Mouse (Mus musculus) midbrain, postnatal 0 days (tissue): ENCODE measurements at regions not wholly inside any gene's neighbourhood (a gene's known extent, or its start where the extent isn't known, plus 50 kb on each side); places are given as distances from the start of the nearest gene placed in this dataset.
A peak's percentile ranks its signal among the peaks of the same experiment; 100 is the strongest.

Experiments used
- ATAC-seq: fragments of 200-750 bp; cut with Nextera tagmentation; 2 replicates; pipeline ENCODE4 v1.8.0; 2017; ENCODE audit warnings: moderate number of reproducible peaks, mild to moderate bottlenecking, moderate TSS enrichment, moderate library complexity; ENCODE audit not compliant: low FRiP score
- DNase-seq: peaks from one replicate; pipeline ENCODE4 v3.0.0-alpha.2; 2015; ENCODE audit warnings: low spot score
- H3K27ac ChIP-seq: fragments of 300-500 bp; sonication (generic); 2 replicates; pipeline ENCODE4 v1.5.1; 2014; ENCODE audit warnings: low read depth, mild to moderate bottlenecking, low read length, mixed read lengths
- H3K27me3 ChIP-seq: fragments of 300-500 bp; sonication (generic); 2 replicates; pipeline ENCODE4 v1.6.1; 2014; ENCODE audit warnings: low read length, control low read depth, mixed read lengths; ENCODE audit not compliant: insufficient read depth
- H3K36me3 ChIP-seq: fragments of 300-500 bp; sonication (generic); 2 replicates; pipeline ENCODE4 v1.6.1; 2014; ENCODE audit warnings: low read length, control low read depth, mixed read lengths; ENCODE audit not compliant: insufficient read depth
- H3K4me1 ChIP-seq: fragments of 300-500 bp; sonication (generic); 2 replicates; pipeline ENCODE4 v1.6.1; 2014; ENCODE audit warnings: mild to moderate bottlenecking, control low read depth, antibody characterized with exemption, low read length, mixed read lengths; ENCODE audit not compliant: insufficient read depth
- H3K4me2 ChIP-seq: fragments of 300-500 bp; sonication (generic); 2 replicates; pipeline ENCODE4 v1.6.1; 2014; ENCODE audit warnings: low read depth, mild to moderate bottlenecking, low read length, mixed read lengths; ENCODE audit not compliant: poor library complexity, severe bottlenecking
- H3K4me3 ChIP-seq: fragments of 300-500 bp; sonication (generic); 2 replicates; pipeline ENCODE4 v1.5.1; 2014; ENCODE audit warnings: low read depth, mild to moderate bottlenecking, low read length, moderate library complexity
- H3K9ac ChIP-seq: fragments of 300-500 bp; sonication (generic); replicated peaks from 2 replicates; pipeline ENCODE4 v1.6.1; 2014; ENCODE audit warnings: mild to moderate bottlenecking, low read length, moderate library complexity, mixed read lengths; ENCODE audit not compliant: poor library complexity, severe bottlenecking
- H3K9me3 ChIP-seq: fragments of 300-500 bp; sonication (generic); 2 replicates; pipeline ENCODE4 v1.6.1; 2016; ENCODE audit warnings: low read length, control low read depth
- CTCF ChIP-seq: IDR thresholded peaks from 2 replicates; pipeline ENCODE4 v1.5.1; 2016; ENCODE audit warnings: antibody characterized with exemption, mild to moderate bottlenecking
- WGBS: fragments of 180-500 bp; shearing (Covaris S2); extraction: QIAGEN DNeasy Blood & Tissue Kit; methylation state at CpG from one replicate; pipeline ENCODE4 v1.1.7; 2014; 5-methylcytosine and 5-hydroxymethylcytosine counted together

DNA sequence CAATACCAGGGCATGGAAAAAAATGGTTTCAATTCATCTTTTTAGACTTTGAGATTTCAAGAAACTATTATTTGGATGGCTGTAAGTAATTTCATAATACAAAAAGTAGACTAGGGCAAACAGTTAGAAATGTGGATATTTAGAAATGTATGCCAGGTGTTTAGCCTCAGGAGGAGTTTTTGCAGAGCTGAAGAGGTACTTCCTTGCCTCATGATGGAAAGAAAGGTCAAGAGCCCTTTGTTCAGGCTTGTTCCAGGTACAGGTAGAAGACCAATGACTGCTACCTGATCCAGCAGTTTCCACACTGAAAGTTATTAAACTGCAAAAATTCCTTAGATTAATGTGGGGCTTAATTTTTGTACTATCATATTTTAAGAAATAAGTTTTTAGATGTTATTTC lies 143.3 kb upstream of the Rprm start:
- H3K4me2 ChIP-seq, result no peak overlapping the region
- no peaks in the 10 kb centered on the region for H3K9me3 ChIP-seq
- no peak overlapping the region for H3K4me3 ChIP-seq
- no peaks in the 10 kb centered on the region for H3K27me3 ChIP-seq
- no peak overlapping the region for H3K9ac ChIP-seq
- H3K4me1 ChIP-seq, result no peaks in the 10 kb centered on the region
- ATAC-seq (no peak), DNase-seq (no peak)
- H3K36me3 ChIP-seq, result no peaks in the 10 kb centered on the region
- no peak for TF ChIP-seq CTCF
- H3K27ac ChIP-seq, result no peak overlapping the region

DNA sequence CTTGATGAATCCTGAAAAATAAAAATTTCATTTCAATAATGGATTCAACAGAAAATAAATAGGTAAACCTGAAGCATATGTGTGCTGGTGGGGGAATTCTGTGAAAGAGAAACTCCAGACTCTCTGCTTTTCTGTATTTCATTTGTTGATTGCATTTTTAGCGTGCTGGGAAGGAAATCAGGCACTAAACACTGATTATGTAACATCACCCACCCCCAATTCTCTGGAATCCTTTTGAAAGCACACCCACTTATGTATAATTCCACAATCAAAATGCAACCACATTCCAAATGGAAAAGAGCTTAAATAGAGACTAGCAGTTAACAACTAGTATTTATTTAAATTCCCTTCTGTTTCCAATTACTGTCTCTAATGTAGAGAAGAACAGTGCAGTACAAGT lies 143.7 kb upstream of the Rprm start:
- H3K27me3 ChIP-seq, result no peaks in the 10 kb centered on the region
- no peak for TF ChIP-seq CTCF
- no peak overlapping the region for H3K4me3 ChIP-seq
- H3K9me3 ChIP-seq, result no peaks in the 10 kb centered on the region
- no peak overlapping the region for H3K27ac ChIP-seq
- ATAC-seq, result no peak
- 65% methylated on average over 1 of the region's 1 CpGs for WGBS
- no peak overlapping the region for H3K9ac ChIP-seq
- DNase-seq, result no peak
- H3K36me3 ChIP-seq, result no peaks in the 10 kb centered on the region
- no peak overlapping the region for H3K4me2 ChIP-seq
- H3K4me1 ChIP-seq, result no peaks in the 10 kb centered on the region

DNA sequence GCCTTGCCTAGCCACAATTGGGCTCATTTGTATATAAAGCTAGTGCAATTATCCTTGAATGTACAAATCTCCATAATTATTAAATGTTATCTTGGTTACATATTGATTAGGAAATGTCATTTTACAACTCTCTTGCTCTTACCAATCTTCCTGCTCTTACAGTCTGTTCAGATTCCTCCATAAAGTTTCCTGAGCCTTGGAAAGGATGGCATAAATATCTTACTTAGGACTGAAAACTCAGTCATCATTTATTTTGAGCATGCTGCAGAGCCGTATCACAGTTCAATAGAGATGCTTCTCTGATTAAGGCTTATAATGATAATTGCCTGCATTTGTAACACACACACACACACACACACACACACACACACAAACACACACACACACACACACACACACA lies 151.4 kb upstream of the Rprm start:
- H3K9ac ChIP-seq, result no peak overlapping the region
- no peaks in the 10 kb centered on the region for H3K9me3 ChIP-seq
- DNase-seq (no peak), ATAC-seq (no peak)
- H3K36me3 ChIP-seq, result no peaks in the 10 kb centered on the region
- no peaks in the 10 kb centered on the region for H3K4me1 ChIP-seq
- no peaks in the 10 kb centered on the region for H3K27me3 ChIP-seq
- H3K27ac ChIP-seq, result no peak overlapping the region
- H3K4me2 ChIP-seq, result no peak overlapping the region
- no peak for TF ChIP-seq CTCF
- no peak overlapping the region for H3K4me3 ChIP-seq
- WGBS, result 76% methylated on average over 1 of the region's 1 CpGs

DNA sequence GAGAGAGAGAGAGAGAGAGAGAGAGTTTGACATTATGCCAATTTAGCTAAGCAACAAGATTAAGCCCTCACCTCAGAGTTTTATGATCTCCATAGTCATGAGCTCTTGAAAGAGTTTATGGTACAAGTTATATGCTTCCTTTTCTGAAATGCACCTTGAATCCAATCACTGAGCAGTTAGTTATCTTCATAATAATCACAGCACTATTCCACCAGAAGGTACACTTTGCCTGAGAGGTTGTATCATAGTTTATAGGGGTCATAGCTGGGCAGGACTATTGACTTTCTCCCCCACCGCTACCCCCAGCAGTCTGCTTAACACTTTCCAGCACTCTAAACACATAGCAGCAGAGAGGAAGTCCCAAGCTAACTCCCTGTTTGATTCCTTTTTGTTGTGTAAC lies 151.8 kb upstream of the Rprm start:
- no peak for ATAC-seq
- H3K4me2 ChIP-seq, result no peak overlapping the region
- no peaks in the 10 kb centered on the region for H3K36me3 ChIP-seq
- no peak for TF ChIP-seq CTCF
- 59% methylated on average over 1 of the region's 1 CpGs for WGBS
- no peak overlapping the region for H3K9ac ChIP-seq
- no peak overlapping the region for H3K27ac ChIP-seq
- no peaks in the 10 kb centered on the region for H3K4me1 ChIP-seq
- H3K4me3 ChIP-seq, result no peak overlapping the region
- H3K27me3 ChIP-seq, result no peaks in the 10 kb centered on the region
- H3K9me3 ChIP-seq, result no peaks in the 10 kb centered on the region
- no peak for DNase-seq

DNA sequence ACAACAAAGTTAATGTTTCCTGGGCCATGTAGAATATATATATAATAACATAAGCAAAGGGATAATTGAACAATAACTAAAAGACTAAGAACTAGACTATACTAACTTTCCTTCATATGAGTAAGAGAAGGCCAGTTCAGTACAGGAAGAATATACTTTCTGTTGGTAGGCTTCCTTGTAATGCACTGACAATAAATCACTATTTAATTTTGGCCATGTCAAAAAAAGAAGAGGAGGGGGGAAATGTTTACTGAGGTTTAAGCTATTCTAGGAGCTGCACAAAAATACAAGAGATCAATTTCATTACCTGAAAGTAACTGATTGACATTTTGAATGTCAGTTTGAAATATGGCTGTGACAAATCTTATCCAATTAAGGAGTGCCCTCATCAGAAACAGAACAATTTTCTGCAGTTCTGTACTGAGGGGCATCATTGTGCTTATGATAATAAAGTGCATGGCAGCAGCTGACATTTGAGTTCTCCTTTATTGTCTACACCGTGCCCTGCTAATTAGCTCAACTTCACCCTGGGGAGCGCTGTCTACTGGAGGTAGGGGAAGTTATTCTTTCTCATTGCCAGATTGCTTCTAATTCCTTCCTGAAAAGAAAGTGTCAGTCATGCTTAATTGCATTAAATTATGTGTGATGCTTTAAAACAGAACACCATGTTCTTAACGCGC lies 171.2 kb upstream of the Galnt13 start:
- H3K9me3 ChIP-seq, result no peaks in the 10 kb centered on the region
- WGBS, result 22% methylated on average over 4 of the region's 4 CpGs
- no peaks in the 10 kb centered on the region for H3K4me1 ChIP-seq
- H3K36me3 ChIP-seq, result no peaks in the 10 kb centered on the region
- H3K4me2 ChIP-seq, result no peak overlapping the region
- no peak overlapping the region for H3K27ac ChIP-seq
- TF ChIP-seq CTCF, result no peak
- H3K9ac ChIP-seq, result no peak overlapping the region
- ATAC-seq (0 out of 2 replicates have a peak, but pooled peaks have one; percentile 41), DNase-seq (peak; percentile 60)
- no peak overlapping the region for H3K4me3 ChIP-seq
- H3K27me3 ChIP-seq, result no peaks in the 10 kb centered on the region

DNA sequence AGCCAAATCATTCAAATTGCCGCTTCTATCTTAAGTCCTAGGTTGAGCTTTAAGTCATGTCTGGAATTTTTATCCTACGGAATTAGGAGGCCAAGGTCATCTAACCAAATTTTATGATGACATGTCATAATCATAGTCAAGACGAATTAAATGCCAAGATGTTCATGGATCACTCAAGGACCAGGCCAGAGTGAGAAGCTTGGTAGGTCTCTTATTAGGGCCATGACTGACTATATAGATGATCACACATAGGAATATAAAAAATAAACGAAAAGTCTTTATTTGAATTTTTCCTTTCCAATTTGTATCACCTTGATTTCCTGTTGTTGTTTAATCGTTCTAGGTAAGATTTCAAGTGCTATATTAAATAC lies 170.7 kb upstream of the Galnt13 start:
- Histone ChIP-seq H3K4me1 (no peaks in the 10 kb centered on the region), H3K36me3 (no peaks in the 10 kb centered on the region), H3K4me3 (no peak overlapping the region), H3K27me3 (no peaks in the 10 kb centered on the region), H3K9ac (no peak overlapping the region), H3K27ac (no peak overlapping the region), H3K9me3 (no peaks in the 10 kb centered on the region), H3K4me2 (no peak overlapping the region)
- no peak for TF ChIP-seq CTCF
- DNase-seq, result no peak
- WGBS, result 53% methylated on average over 5 of the region's 5 CpGs
- ATAC-seq, result no peak
